Mouse (Mus musculus) E14TG2a.4 (cell line): ENCODE measurements around the gene Pde4a.

Experiments
- CTCF ChIP-seq: conservative IDR thresholded peaks from 2 replicates; pipeline ENCODE4 v1.5.1; 2014; ENCODE audit warnings: low read length
- NANOG ChIP-seq: IDR thresholded peaks from 2 replicates; pipeline ENCODE4 v1.6.1; 2014; ENCODE audit warnings: borderline replicate concordance, low read length, mixed read lengths
- POU5F1 ChIP-seq: IDR thresholded peaks from 2 replicates; pipeline ENCODE4 v1.6.1; 2014; ENCODE audit warnings: low read length, borderline replicate concordance

DNA sequence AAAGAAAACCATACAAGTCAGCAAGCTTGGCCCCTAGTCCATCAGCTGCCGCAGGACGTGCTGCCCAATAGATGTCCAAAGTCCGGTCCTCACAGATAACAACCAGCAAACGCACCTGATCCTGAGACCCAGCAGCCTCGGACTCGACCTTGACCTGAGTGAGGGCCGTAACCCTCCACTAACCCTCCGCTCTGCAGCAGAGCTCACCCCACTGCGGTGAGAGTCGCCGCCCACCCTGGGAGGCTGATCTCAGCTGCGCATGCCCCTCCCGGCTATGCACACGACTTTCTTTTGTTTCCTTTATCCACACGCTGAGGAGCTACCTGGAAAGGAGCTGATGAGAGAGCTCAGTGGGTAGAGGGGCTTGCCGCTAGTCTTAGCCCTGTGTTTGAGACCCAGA lies 61.8 kb downstream of the Pde4a start:
- TF ChIP-seq CTCF, result no peak
- TF ChIP-seq POU5F1, result no peak
- TF ChIP-seq NANOG, result no peak
